Mouse (Mus musculus) stomach, postnatal 0 days (tissue): Measurements from ENCODE around the gene Mgrn1. TPM values are rescaled to one million over a fixed set of nuclear protein-coding genes. Genes with fewer than 3 reads are reported as not detected.

Source experiments
- ATAC-seq: fragments of 200-750 bp; cut with Nextera tagmentation; 2 replicates; pipeline ENCODE4 v1.8.0; 2017; ENCODE audit not compliant: low FRiP score, low TSS enrichment
- DNase-seq: peaks from one replicate; pipeline ENCODE4 v3.0.0-alpha.2; 2016; ENCODE audit warnings: low spot score
- H3K27ac ChIP-seq: fragments of 300-500 bp; sonication (generic); replicated peaks from 2 replicates; pipeline ENCODE4 v1.5.1; 2014; ENCODE audit warnings: mild to moderate bottlenecking, control low read depth
- H3K27me3 ChIP-seq: fragments of 300-500 bp; sonication (generic); 2 replicates; pipeline ENCODE4 v1.6.1; 2014; ENCODE audit warnings: low read length; ENCODE audit not compliant: control insufficient read depth, insufficient read depth
- H3K36me3 ChIP-seq: fragments of 300-500 bp; sonication (generic); 2 replicates; pipeline ENCODE4 v1.6.1; 2014; ENCODE audit warnings: low read length, mixed read lengths; ENCODE audit not compliant: control insufficient read depth, insufficient read depth
- H3K4me1 ChIP-seq: fragments of 300-500 bp; sonication (generic); replicated peaks from 2 replicates; pipeline ENCODE4 v1.6.1; 2014; ENCODE audit warnings: antibody characterized with exemption; ENCODE audit not compliant: control insufficient read depth, insufficient read depth
- H3K4me2 ChIP-seq: fragments of 300-500 bp; sonication (generic); replicated peaks from 2 replicates; pipeline ENCODE4 v1.6.1; 2014; ENCODE audit warnings: low read depth, mild to moderate bottlenecking, control low read depth, moderate library complexity
- H3K4me3 ChIP-seq: fragments of 300-500 bp; sonication (generic); 2 replicates; pipeline ENCODE4 v1.5.1; 2014; ENCODE audit warnings: low read depth, low read length, control low read depth
- H3K9ac ChIP-seq: fragments of 300-500 bp; sonication (generic); 2 replicates; pipeline ENCODE4 v1.6.1; 2014; ENCODE audit warnings: mild to moderate bottlenecking, low read length, control low read depth, mixed read lengths
- H3K9me3 ChIP-seq: fragments of 300-500 bp; sonication (generic); 2 replicates; pipeline ENCODE4 v1.6.1; 2016; ENCODE audit warnings: low read length; ENCODE audit not compliant: control insufficient read depth
- CTCF ChIP-seq: IDR thresholded peaks from 2 replicates; pipeline ENCODE4 v1.5.1; 2016; ENCODE audit warnings: antibody characterized with exemption, low read depth, mild to moderate bottlenecking, moderate library complexity
- EP300 ChIP-seq: optimal IDR thresholded peaks from 2 replicates; pipeline ENCODE3; 2016; ENCODE audit warnings: antibody characterized with exemption
- WGBS: fragments of 180-500 bp; shearing (Covaris S2); extraction: QIAGEN DNeasy Blood & Tissue Kit; methylation state at CpG from one replicate; pipeline ENCODE4 v1.1.7; 2014; 5-methylcytosine and 5-hydroxymethylcytosine counted together
- polyA plus RNA-seq: library from polyadenylated mRNA; unstranded; fragments of >200 nt; fragmentation: Nextera tagmentation; extraction: Ambion mirVana; gene quantifications from 2 replicates; pipeline ENCODE4 v1.2.1, GENCODE M21; 2015

Mgrn1 gene
- polyA plus RNA-seq, 1 experiment from 2014 or later = 43.0 TPM

DNA sequence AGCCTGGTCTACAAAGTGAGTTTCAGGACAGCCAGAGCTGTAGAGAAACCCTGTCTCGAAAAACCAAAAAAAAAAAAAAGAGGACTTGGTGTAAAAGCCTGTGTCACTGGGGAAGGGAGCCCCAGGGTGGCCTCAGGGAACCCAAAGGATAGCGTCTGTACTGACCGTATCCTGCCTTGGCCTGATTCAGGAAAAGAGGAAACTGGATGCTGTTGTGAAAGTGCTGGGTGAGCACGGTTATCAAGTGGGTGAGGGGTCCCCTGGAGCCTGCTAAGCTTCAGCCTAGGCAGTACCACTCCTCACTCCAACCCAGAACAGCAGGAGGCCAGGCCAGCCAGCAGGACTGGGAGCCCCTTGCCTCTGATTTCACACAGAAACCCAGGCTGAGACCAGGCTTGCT lies 8.9 kb upstream of the Mgrn1 start:
- Histone ChIP-seq H3K9ac (peak overlapping the region; percentile 92), H3K27ac (peak overlapping the region; percentile 99; the same call in 1 of the 2 replicates), H3K36me3 (peaks cover 2% of the 10 kb centered on the region; the same call in 1 of the 2 replicates), H3K4me3 (no peak overlapping the region), H3K27me3 (no peaks in the 10 kb centered on the region), H3K4me2 (peak overlapping the region; percentile 89; the same call in 1 of the 2 replicates), H3K4me1 (peaks cover 7% of the 10 kb centered on the region), H3K9me3 (no peaks in the 10 kb centered on the region)
- no peak for DNase-seq
- ATAC-seq = no peak
- TF ChIP-seq CTCF (no peak), EP300 (no peak)
- WGBS = 72% methylated on average over 4 of the region's 4 CpGs

DNA sequence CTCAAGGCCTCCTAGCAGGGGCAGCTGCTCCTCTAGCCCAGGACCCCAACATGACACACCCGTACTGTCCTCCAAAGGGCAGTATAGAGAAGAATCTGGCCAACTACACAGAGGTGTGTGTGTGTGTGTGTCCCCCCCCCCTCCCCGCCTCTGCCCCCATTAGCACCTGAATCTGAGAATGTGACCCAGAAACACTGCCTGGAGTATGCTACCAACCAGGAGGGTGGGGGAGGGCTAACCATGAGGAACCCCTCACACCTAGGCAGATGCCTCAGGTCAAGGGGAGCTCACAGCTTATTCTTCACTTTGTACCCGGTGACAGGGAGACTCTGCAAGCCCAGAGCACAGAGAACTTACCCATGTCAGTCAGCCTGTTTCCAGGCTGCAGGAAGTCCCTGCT lies 8.3 kb upstream of the Mgrn1 start:
- Histone ChIP-seq H3K27ac (peak overlapping the region; percentile 99), H3K9ac (peak overlapping the region; percentile 92), H3K9me3 (no peaks in the 10 kb centered on the region), H3K4me3 (peak overlapping the region; percentile 89), H3K4me2 (peak overlapping the region; percentile 89), H3K36me3 (peaks cover 2% of the 10 kb centered on the region; the same call in 1 of the 2 replicates), H3K27me3 (no peaks in the 10 kb centered on the region), H3K4me1 (peaks cover 7% of the 10 kb centered on the region)
- no peak for ATAC-seq
- no peak for DNase-seq
- 46% methylated on average over 3 of the region's 3 CpGs for WGBS
- TF ChIP-seq EP300 (no peak), CTCF (no peak)

DNA sequence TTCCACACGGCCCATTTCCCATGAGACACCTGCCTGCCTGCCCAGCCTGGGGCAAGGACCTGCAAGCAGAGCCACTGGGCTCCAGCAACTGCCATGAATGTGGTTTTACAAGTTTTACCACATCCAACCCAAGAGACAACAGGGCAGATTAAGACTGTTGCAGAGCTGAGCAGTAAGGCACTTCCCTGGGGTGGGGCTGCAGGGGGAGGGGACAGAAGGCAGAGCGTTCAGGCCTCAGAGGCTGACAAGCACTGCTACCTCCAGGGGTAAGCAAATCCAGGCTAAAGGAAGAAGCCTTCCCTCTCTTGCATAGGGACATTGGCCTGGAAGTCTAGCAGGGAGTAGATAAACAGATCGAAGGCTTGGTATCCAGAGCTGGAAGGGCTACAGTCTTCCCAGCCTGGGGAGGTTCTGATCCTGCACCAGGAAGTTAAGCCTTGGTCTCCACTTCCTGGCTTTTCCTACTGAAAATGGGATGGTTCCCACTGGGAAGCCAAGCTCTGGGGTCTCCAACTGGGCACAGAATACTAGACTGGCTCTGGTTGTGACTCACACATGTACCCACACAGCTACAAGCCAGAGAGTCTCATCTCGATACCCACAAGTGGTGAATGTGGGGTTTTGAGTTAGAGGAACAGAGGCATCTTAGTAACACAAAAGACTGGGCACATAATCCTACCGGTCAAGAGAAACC lies 7.7 kb upstream of the Mgrn1 start:
- peak; percentile 80 for DNase-seq
- Histone ChIP-seq H3K27me3 (no peaks in the 10 kb centered on the region), H3K9ac (peak overlapping the region; percentile 92), H3K36me3 (peaks cover 2% of the 10 kb centered on the region; the same call in 1 of the 2 replicates), H3K4me2 (peak overlapping the region; percentile 89), H3K27ac (peak overlapping the region; percentile 99), H3K4me3 (peak overlapping the region; percentile 89), H3K4me1 (peaks cover 7% of the 10 kb centered on the region), H3K9me3 (no peaks in the 10 kb centered on the region)
- 7% methylated on average over 5 of the region's 5 CpGs for WGBS
- peak; percentile 7; the same call in 1 of the 2 replicates for ATAC-seq
- TF ChIP-seq EP300 (peak; percentile 76), CTCF (no peak)

GRCm38 (mm10) chr16:4879101-4879707 lies 6.8 kb upstream of the Mgrn1 start:
- H3K9ac ChIP-seq = peak overlapping the region; percentile 92
- H3K4me2 ChIP-seq = peak overlapping the region; percentile 89
- peaks cover 7% of the 10 kb centered on the region for H3K4me1 ChIP-seq
- peak overlapping the region; percentile 99 for H3K27ac ChIP-seq
- no peaks in the 10 kb centered on the region for H3K27me3 ChIP-seq
- peaks cover 2% of the 10 kb centered on the region; the same call in 1 of the 2 replicates for H3K36me3 ChIP-seq
- TF ChIP-seq EP300 = no peak
- no peak for TF ChIP-seq CTCF
- no peaks in the 10 kb centered on the region for H3K9me3 ChIP-seq
- under 1% methylated on average over 54 of the region's 54 CpGs for WGBS
- H3K4me3 ChIP-seq = peak overlapping the region; percentile 89
- DNase-seq (peak; percentile 69), ATAC-seq (peak; percentile 16)

DNA sequence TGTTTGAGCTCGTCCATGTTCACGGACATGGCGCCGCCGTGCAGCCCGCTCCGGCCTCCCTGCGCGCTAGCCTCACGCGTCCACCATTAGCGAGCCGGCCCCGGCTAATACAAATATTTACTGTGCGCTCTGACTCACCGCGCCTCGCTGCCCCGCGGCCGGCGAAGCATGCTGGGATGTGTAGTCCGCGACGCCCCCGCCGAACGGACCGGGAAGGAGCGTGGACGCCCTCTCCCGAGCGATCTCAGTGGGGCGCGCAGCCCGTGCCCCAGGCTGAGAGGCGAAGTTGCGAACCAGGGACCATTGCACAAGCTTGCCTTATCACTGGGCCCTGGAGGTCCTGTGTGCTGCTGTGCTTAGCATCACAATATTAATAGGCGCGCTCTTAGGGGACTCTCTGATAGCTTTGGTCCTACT lies 6.3 kb upstream of the Mgrn1 start:
- DNase-seq = peak; percentile 94
- whole genome bisulfite sequencing = under 1% methylated on average over 40 of the region's 40 CpGs

More for the DNA sequence above, 6.3 kb upstream of the Mgrn1 start:
- Histone ChIP-seq H3K36me3 (no peaks in the 10 kb centered on the region), H3K27ac (peak overlapping the region; percentile 99), H3K4me1 (peaks cover 7% of the 10 kb centered on the region), H3K9me3 (no peaks in the 10 kb centered on the region), H3K27me3 (no peaks in the 10 kb centered on the region), H3K4me3 (peak overlapping the region; percentile 89), H3K9ac (peak overlapping the region; percentile 92), H3K4me2 (peak overlapping the region; percentile 89)
- peak; percentile 84 for ATAC-seq
- TF ChIP-seq CTCF = peak; percentile 62
- TF ChIP-seq EP300 = peak; percentile 85
